Mouse (Mus musculus) regulatory T cell (primary cell): ENCODE data around the gene Krt18.
"Not testable (repeated sequence)": the region's sequence is repeated elsewhere in the genome, so short reads cannot be mapped to it uniquely, and the experiment has no call there.

Experiments
- in situ Hi-C: fragments of 300-600 bp; cut with MboI, MseI; formaldehyde crosslinking; loops from one replicate; pipeline ENCODE4 v1.15.1; 2025; ENCODE audit warnings: high pct_unique_total_duplicates

Gene Krt18

GRCm38 (mm10) chr15:102028040-102028439, at the start of gene Krt18:
Gene Krt18, plus strand, starts transcription at chr15:102028180.
- in situ Hi-C loops = no loop called here

GRCm38 (mm10) chr15:101980849-101981248, 47.1 kb upstream of the Krt18 start:
- in situ Hi-C loops = loop anchor here (5.0 kb wide), 1 partner anchor 654 kb away; no protein-coding TSS in a partner anchor

GRCm38 (mm10) chr15:101983315-101983948, 44.5 kb upstream of the Krt18 start:
- in situ Hi-C loops = loop anchor here (5.0 kb wide), 1 partner anchor 656 kb away; no protein-coding TSS in a partner anchor

- in situ Hi-C loops = loop anchor here (5.0 kb wide), 1 partner anchor 657 kb away; no protein-coding TSS in a partner anchor
Observed at GRCm38 (mm10) chr15:101983949-101984601, 43.9 kb upstream of the Krt18 start.

- in situ Hi-C loops = loop anchor here (5.0 kb wide), 1 partner anchor 657 kb away; no protein-coding TSS in a partner anchor
Observed at GRCm38 (mm10) chr15:101984746-101985145, 43.2 kb upstream of the Krt18 start.

- in situ Hi-C loops = no loop called here
Observed at GRCm38 (mm10) chr15:101988119-101988518, 39.9 kb upstream of the Krt18 start.

GRCm38 (mm10) chr15:101988714-101989113, 39.3 kb upstream of the Krt18 start:
- in situ Hi-C loops = no loop called here

- in situ Hi-C loops = loop anchor here (5.0 kb wide), 1 partner anchor 71 kb away; no protein-coding TSS in a partner anchor
Observed at GRCm38 (mm10) chr15:101990946-101991345, 37.0 kb upstream of the Krt18 start.

- in situ Hi-C loops = loop anchor here (5.0 kb wide), 1 partner anchor 68 kb away; no protein-coding TSS in a partner anchor
Observed at GRCm38 (mm10) chr15:101994365-101994764, 33.6 kb upstream of the Krt18 start.

- in situ Hi-C loops = no loop called here
Observed at GRCm38 (mm10) chr15:101995484-101996236, 32.3 kb upstream of the Krt18 start.

- in situ Hi-C loops = not testable (repeated sequence)
Observed at GRCm38 (mm10) chr15:101996450-101997078, 31.4 kb upstream of the Krt18 start.

- in situ Hi-C loops = no loop called here
Observed at GRCm38 (mm10) chr15:101999156-101999555, 28.8 kb upstream of the Krt18 start.

- in situ Hi-C loops = no loop called here
Observed at GRCm38 (mm10) chr15:101999676-102000335, 28.2 kb upstream of the Krt18 start.

- in situ Hi-C loops = no loop called here
Observed at GRCm38 (mm10) chr15:102002646-102003488, 25.1 kb upstream of the Krt18 start.

- in situ Hi-C loops = no loop called here
Observed at GRCm38 (mm10) chr15:102003516-102003915, 24.5 kb upstream of the Krt18 start.

- in situ Hi-C loops = no loop called here
Observed at GRCm38 (mm10) chr15:102004189-102004588, 23.8 kb upstream of the Krt18 start, which contains the start of gene Krt8. Gene Krt8, minus strand, starts transcription at chr15:102004482.

- in situ Hi-C loops = no loop called here
Observed at GRCm38 (mm10) chr15:102005290-102005689, 22.7 kb upstream of the Krt18 start.

- in situ Hi-C loops = no loop called here
Observed at GRCm38 (mm10) chr15:102006317-102006716, 21.7 kb upstream of the Krt18 start.

GRCm38 (mm10) chr15:102007097-102008069, 20.6 kb upstream of the Krt18 start:
- in situ Hi-C loops = no loop called here
